Mouse (Mus musculus) C2C12 (cell line): ENCODE measurements around the gene Snapc3. TPM values are rescaled to one million over a fixed set of nuclear protein-coding genes. Genes with fewer than 3 reads are reported as not detected.

Experiments used
- H3K27me3 ChIP-seq: one replicate; pipeline ENCODE4 v1.6.1; 2011; ENCODE audit not compliant: control insufficient read depth, insufficient read depth, insufficient read length
- H3K36me3 ChIP-seq: one replicate; pipeline ENCODE4 v1.6.1; 2011; ENCODE audit not compliant: control insufficient read depth, insufficient read depth
- H3K4me3 ChIP-seq: one replicate; pipeline ENCODE4 v1.5.1; 2011; ENCODE audit warnings: mild to moderate bottlenecking, control low read depth; ENCODE audit not compliant: poor library complexity, insufficient read depth, severe bottlenecking
- H3K79me2 ChIP-seq: one replicate; pipeline ENCODE4 v1.6.1; 2011; ENCODE audit not compliant: control insufficient read depth, insufficient read depth
- H3K79me3 ChIP-seq: one replicate; pipeline ENCODE4 v1.6.1; 2011; ENCODE audit warnings: low read depth, control low read depth
- H3ac ChIP-seq: one replicate; pipeline ENCODE3; 2011; ENCODE audit warnings: low read depth; ENCODE audit not compliant: control insufficient read depth, insufficient read length
- CEBPB ChIP-seq: IDR thresholded peaks from one replicate; pipeline ENCODE4 v1.6.1; 2011; ENCODE audit warnings: low read depth, mild to moderate bottlenecking, control low read depth, moderate library complexity
- CTCF ChIP-seq: IDR thresholded peaks from one replicate; pipeline ENCODE4 v1.5.1; 2011; ENCODE audit not compliant: control insufficient read depth, insufficient read depth, insufficient read length
- FOSL1 ChIP-seq: IDR thresholded peaks from one replicate; pipeline ENCODE4 v1.8.0; 2011; ENCODE audit warnings: mild to moderate bottlenecking, low read length; ENCODE audit not compliant: poor library complexity, insufficient read depth, severe bottlenecking
- MAX ChIP-seq: IDR thresholded peaks from one replicate; pipeline ENCODE4 v1.6.1; 2011; ENCODE audit warnings: mild to moderate bottlenecking, control low read depth
- MYOD1 ChIP-seq: IDR thresholded peaks from one replicate; pipeline ENCODE4 v1.6.1; 2011; ENCODE audit warnings: low read depth; ENCODE audit not compliant: control insufficient read depth, insufficient read length
- MYOG ChIP-seq: IDR thresholded peaks from one replicate; pipeline ENCODE4 v1.6.1; 2011; ENCODE audit not compliant: control insufficient read depth, insufficient read length; ENCODE audit errors: extremely low read depth
- USF1 ChIP-seq: IDR thresholded peaks from one replicate; pipeline ENCODE4 v1.6.1; 2011; ENCODE audit warnings: low read depth, mild to moderate bottlenecking, control low read depth, moderate library complexity
- long read RNA-seq, 2 experiments: library from polyadenylated mRNA; unstranded; transcript quantifications; one replicate each; pipeline ENCODE4 v2.0.0; 2019 to 2020
- polyA plus RNA-seq: library from polyadenylated mRNA; unstranded; fragments of >200 nt; fragmentation: generic; extraction: Trizol; gene quantifications from one replicate; pipeline ENCODE4 v1.2.1, GENCODE M21; 2012; ENCODE audit warnings: missing spikeins

The Snapc3 gene
- polyA plus RNA-seq: 13.4 TPM
- long read RNA-seq, experiment 1, transcript Snapc3-201 (9 exons, 1,405 nt): major isoform, 21 of 33 reads
- long read RNA-seq, experiment 1, partial matches to known transcripts: 2 of 33 reads
- long read RNA-seq, experiment 1, other reads (novel, unspliced or antisense): 5 of 33 reads
- long read RNA-seq, experiment 2, transcript Snapc3-202 (6 exons, 942 nt): minor isoform, 6 of 78 reads
- long read RNA-seq, experiment 2, transcript Snapc3-201 (9 exons, 1,405 nt): major isoform, 52 of 78 reads
- long read RNA-seq, experiment 2, partial matches to known transcripts: 2 of 78 reads
- long read RNA-seq, experiment 2, other reads (novel, unspliced or antisense): 13 of 78 reads

DNA sequence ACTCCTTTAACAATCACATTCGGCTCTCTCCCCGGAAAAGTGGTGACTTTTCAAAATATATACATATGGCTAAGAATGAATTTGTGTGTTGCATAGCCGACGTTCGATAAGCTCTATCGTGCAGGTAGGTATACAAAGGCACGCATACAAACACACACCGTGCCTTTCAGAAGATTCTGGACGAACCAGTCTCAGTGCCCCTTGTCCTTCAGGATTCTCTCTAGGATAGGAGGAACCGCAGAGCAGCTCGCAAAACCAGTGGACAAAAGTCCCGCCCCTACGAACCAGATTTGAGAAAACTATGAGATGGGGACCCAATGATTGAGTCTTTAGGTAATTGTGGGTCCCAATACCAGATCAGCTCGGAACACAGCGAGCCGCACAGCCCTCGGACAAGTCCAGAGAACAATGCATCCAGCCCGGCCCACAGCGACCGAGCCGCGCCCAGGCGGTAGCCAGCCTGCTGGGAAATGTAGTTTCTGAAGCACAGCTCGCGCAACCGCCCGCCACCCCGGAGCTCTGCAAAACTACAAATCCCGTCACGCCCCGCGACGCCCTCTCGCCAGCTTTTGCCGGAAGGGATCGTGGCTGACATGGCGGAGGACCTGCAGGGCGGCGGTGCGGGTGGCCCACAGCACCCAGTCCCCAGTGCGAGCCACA, at the start of gene Snapc3:
Snapc3 (plus strand) TSS at position 565 of the 660 bp plus-strand sequence.
- Histone ChIP-seq H3K27me3 (no peaks in the 10 kb centered on the region), H3ac (peak within 1 kb of the TSS; percentile 97), H3K79me3 (peaks cover 39% of the 10 kb centered on the region), H3K79me2 (peaks cover 51% of the 10 kb centered on the region), H3K4me3 (peak within 1 kb of the TSS; percentile 98), H3K36me3 (peaks cover 27% of the 10 kb centered on the region)
- TF ChIP-seq MAX: peak; percentile 64
- TF ChIP-seq MYOD1: no peak

DNA sequence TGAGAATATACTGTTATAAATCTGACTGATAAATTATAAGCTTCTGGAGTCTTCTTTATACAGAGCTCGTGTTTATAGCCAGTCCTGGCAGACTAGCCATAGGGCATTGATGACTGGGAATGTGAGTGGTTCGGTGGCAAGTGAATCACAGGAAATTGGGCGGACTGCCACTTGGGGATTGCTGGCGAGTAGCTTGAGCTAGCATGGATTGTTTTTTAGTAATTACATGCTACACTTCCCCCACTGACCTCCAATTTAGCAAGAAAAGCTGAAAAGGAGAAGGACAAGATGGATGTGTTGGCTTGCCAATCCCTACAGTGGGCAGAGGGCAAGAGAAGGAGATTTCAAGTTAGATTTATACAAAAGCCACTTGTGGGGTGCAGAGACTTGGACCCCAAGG, 44.1 kb upstream of the Snapc3 start:
- TF ChIP-seq MYOD1 (no peak), USF1 (no peak), MAX (no peak), CEBPB (no peak), CTCF (no peak), FOSL1 (no peak), MYOG (no peak)
- Histone ChIP-seq H3K36me3 (no peaks in the 10 kb centered on the region), H3K27me3 (no peaks in the 10 kb centered on the region), H3K79me2 (no peaks in the 10 kb centered on the region), H3K79me3 (no peaks in the 10 kb centered on the region), H3K4me3 (no peak overlapping the region), H3ac (no peak overlapping the region)

GRCm38 (mm10) chr4:83375650-83376049, 41.9 kb upstream of the Snapc3 start:
- Histone ChIP-seq H3K79me2 (no peaks in the 10 kb centered on the region), H3K27me3 (no peaks in the 10 kb centered on the region), H3ac (no peak overlapping the region), H3K79me3 (no peaks in the 10 kb centered on the region), H3K36me3 (no peaks in the 10 kb centered on the region), H3K4me3 (no peak overlapping the region)
- peak; percentile 73 for TF ChIP-seq MAX
- peak; percentile 85 for TF ChIP-seq MYOD1
- no peak for TF ChIP-seq CTCF
- peak; percentile 82 for TF ChIP-seq FOSL1
- TF ChIP-seq USF1: peak; percentile 15
- TF ChIP-seq MYOG: no peak
- TF ChIP-seq CEBPB: no peak

DNA sequence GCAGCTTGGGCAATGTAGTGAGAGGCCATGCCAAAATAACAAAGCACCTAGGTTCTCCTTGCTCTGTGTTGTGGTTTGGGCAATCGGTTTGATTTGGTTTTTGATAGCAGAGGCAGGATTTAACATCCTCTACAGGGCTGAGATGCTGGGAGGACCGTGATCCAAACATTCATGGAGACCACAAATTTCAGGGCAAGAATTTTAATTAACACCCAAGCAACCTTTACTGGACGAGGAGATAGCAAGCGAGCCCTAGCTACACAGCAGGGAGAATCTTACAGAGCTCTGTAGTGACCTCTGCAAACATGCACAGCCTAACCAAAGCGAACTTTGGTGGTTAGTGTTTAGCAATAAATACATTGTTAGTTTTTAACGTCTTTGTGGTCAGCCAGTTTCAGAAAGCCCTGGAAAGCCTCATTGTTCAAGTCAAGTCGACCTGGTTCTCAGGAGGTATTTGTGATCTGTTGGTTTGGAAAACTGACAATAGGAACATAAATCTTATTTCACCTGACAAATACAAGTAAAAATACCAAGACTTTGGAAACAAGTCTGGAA, 41.0 kb upstream of the Snapc3 start:
- TF ChIP-seq FOSL1 (no peak), CEBPB (peak; percentile 64)
- Histone ChIP-seq H3K79me3 (no peaks in the 10 kb centered on the region), H3K79me2 (no peaks in the 10 kb centered on the region), H3K4me3 (no peak overlapping the region), H3K36me3 (no peaks in the 10 kb centered on the region), H3ac (no peak overlapping the region), H3K27me3 (no peaks in the 10 kb centered on the region)

GRCm38 (mm10) chr4:83379036-83379435, 38.5 kb upstream of the Snapc3 start:
- Histone ChIP-seq H3K79me3 (no peaks in the 10 kb centered on the region), H3ac (no peak overlapping the region), H3K36me3 (no peaks in the 10 kb centered on the region), H3K27me3 (no peaks in the 10 kb centered on the region), H3K4me3 (no peak overlapping the region), H3K79me2 (no peaks in the 10 kb centered on the region)
- TF ChIP-seq MAX: no peak

DNA sequence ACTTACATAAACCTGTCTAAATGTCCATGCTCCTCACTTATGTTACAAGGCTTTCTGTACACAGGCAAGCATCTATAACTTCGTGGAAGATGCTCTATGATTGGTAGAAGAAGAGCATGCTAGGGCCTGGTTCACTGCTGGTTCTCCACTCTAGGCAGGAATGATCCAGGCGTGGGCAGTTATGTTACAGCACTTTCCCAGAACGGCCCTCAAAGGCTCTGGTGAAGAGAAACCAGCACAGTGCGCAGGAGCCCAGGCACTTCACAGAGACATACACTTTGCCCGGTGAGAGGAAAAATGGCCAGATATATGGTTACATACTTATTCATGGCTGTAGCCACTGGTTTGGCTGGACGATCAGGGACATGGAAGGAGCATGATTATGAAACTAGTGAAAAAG, 37.8 kb upstream of the Snapc3 start:
- Histone ChIP-seq H3K79me2 (no peaks in the 10 kb centered on the region), H3K36me3 (no peaks in the 10 kb centered on the region), H3K27me3 (no peaks in the 10 kb centered on the region), H3ac (no peak overlapping the region), H3K79me3 (no peaks in the 10 kb centered on the region), H3K4me3 (no peak overlapping the region)
- TF ChIP-seq CTCF (no peak), MAX (no peak), MYOG (no peak), CEBPB (no peak), MYOD1 (no peak)
